Mouse (Mus musculus) ES-E14 (cell line): ENCODE data around the gene Btbd6. TPM values are rescaled to one million over a fixed set of nuclear protein-coding genes. Genes with fewer than 3 reads are reported as not detected.

Experiments used
- DNase-seq: peaks from one replicate; pipeline ENCODE4 v3.0.0-alpha.2; 2013; ENCODE audit warnings: low read depth, low spot score
- H3K27ac ChIP-seq: 2 replicates; pipeline ENCODE4 v1.5.1; 2012; ENCODE audit warnings: low read depth, mild to moderate bottlenecking, low read length, moderate library complexity, mixed read lengths; ENCODE audit not compliant: poor library complexity, insufficient read depth, severe bottlenecking
- H3K36me3 ChIP-seq: 2 replicates; pipeline ENCODE4 v1.6.1; 2012; ENCODE audit warnings: mild to moderate bottlenecking, low read length, moderate library complexity, mixed read lengths; ENCODE audit not compliant: control insufficient read depth, poor library complexity, insufficient read depth, severe bottlenecking
- H3K4me1 ChIP-seq, 2 experiments: fragments of 150-350 bp in 1 of 2; sonication (generic) in 1 of 2; 2 replicates each; pipeline ENCODE4 v1.6.1; 2012; ENCODE audit warnings: low read length in 2 of 2, mild to moderate bottlenecking in 1 of 2, mixed read lengths in 1 of 2; ENCODE audit not compliant: control insufficient read depth in 2 of 2, insufficient read depth in 2 of 2, poor library complexity in 1 of 2
- H3K4me3 ChIP-seq, 2 experiments: fragments of 150-350 bp in 1 of 2; sonication (generic) in 1 of 2; 2 replicates each; pipeline ENCODE4 v1.5.1; 2012; ENCODE audit warnings: low read length in 2 of 2, low read depth in 1 of 2, mild to moderate bottlenecking in 1 of 2, mixed read lengths in 1 of 2; ENCODE audit not compliant: insufficient read depth in 1 of 2, poor library complexity in 1 of 2, severe bottlenecking in 1 of 2
- H3K9ac ChIP-seq: 2 replicates; pipeline ENCODE4 v1.6.1; 2012; ENCODE audit warnings: low read depth, mild to moderate bottlenecking, low read length, mixed read lengths; ENCODE audit not compliant: poor library complexity, insufficient read depth, severe bottlenecking
- H3K9me3 ChIP-seq: fragments of 150-350 bp; sonication (generic); 2 replicates; pipeline ENCODE4 v1.6.1; 2012; ENCODE audit warnings: low read depth, mild to moderate bottlenecking, low read length; ENCODE audit not compliant: control insufficient read depth, insufficient read depth
- CHD2 ChIP-seq: IDR thresholded peaks from 2 replicates; pipeline ENCODE4 v1.6.1; 2014; ENCODE audit warnings: mild to moderate bottlenecking, low read depth, low read length, inconsistent platforms
- HCFC1 ChIP-seq: IDR thresholded peaks from 2 replicates; pipeline ENCODE4 v1.6.1; 2012; ENCODE audit warnings: low read length, inconsistent platforms, borderline replicate concordance; ENCODE audit not compliant: insufficient read depth
- MAFK ChIP-seq: IDR thresholded peaks from 2 replicates; pipeline ENCODE4 v1.6.1; 2014; ENCODE audit warnings: mild to moderate bottlenecking, low read depth, low read length, inconsistent platforms; ENCODE audit not compliant: insufficient read depth
- ZC3H11A ChIP-seq: IDR thresholded peaks from 2 replicates; pipeline ENCODE4 v1.6.1; 2012; ENCODE audit warnings: low read depth, mild to moderate bottlenecking, inconsistent platforms, low read length, borderline replicate concordance
- ZNF384 ChIP-seq: IDR thresholded peaks from 2 replicates; pipeline ENCODE4 v1.6.1; 2012; ENCODE audit warnings: low read depth, low read length, inconsistent platforms
- in situ Hi-C, 2 experiments: fragments of 600-800 bp; cut with MboI; formaldehyde crosslinking; loops; one replicate each; pipeline ENCODE4 v1.15.1; 2025; ENCODE audit warnings: low sequenced_read_pairs in 2 of 2, inconsistent platforms in 1 of 2; ENCODE audit not compliant: unreplicated experiment in 2 of 2
- total RNA-seq: library from RNA; depleted of rRNA; stranded (reverse); fragments of 300-350 nt; gene quantifications from 2 replicates; pipeline ENCODE4 v1.2.3, GENCODE M21; 2012

Gene Btbd6
- total RNA-seq, 1 experiment, result 13.4 TPM

GRCm38 (mm10) chr12:113001133-113001474 lies 24.8 kb downstream of the Btbd6 start:
- Histone ChIP-seq H3K27ac (peak overlapping the region; percentile 63; the same call in 1 of the 2 replicates), H3K9me3 (no peaks in the 10 kb centered on the region), H3K4me3 (peak overlapping the region; percentile 67 to 69), H3K4me1 (peaks cover 4 to 7% of the 10 kb centered on the region in 2 experiments; a peak in 2 of 4 replicates), H3K9ac (peak overlapping the region; percentile 77), H3K36me3 (peaks cover 3% of the 10 kb centered on the region; the same call in 1 of the 2 replicates)
- in situ Hi-C loops, result no loop called here
- TF ChIP-seq HCFC1 (no peak), ZNF384 (no peak), CHD2 (no peak), MAFK (no peak), ZC3H11A (no peak)
- DNase-seq, result no peak

GRCm38 (mm10) chr12:113002667-113003066 lies 26.4 kb downstream of the Btbd6 start:
- H3K27ac ChIP-seq, result no peak overlapping the region
- H3K4me3 ChIP-seq, result no peak overlapping the region
- TF ChIP-seq ZNF384 (peak; percentile 72), MAFK (no peak), HCFC1 (no peak)
- peaks cover 4 to 7% of the 10 kb centered on the region in 2 experiments; a peak in 2 of 4 replicates for H3K4me1 ChIP-seq
- no peaks in the 10 kb centered on the region for H3K36me3 ChIP-seq
- in situ Hi-C loops, result no loop called here
- DNase-seq, result no peak
- H3K9ac ChIP-seq, result no peak overlapping the region
- H3K9me3 ChIP-seq, result no peaks in the 10 kb centered on the region

GRCm38 (mm10) chr12:113004011-113004410 lies 27.7 kb downstream of the Btbd6 start:
- no peak for DNase-seq
- in situ Hi-C loops, result no loop called here
- Histone ChIP-seq H3K4me1 (peaks cover 4 to 5% of the 10 kb centered on the region in 2 experiments; a peak in 2 of 4 replicates), H3K4me3 (no peak overlapping the region), H3K9ac (no peak overlapping the region), H3K27ac (no peak overlapping the region), H3K36me3 (no peaks in the 10 kb centered on the region), H3K9me3 (no peaks in the 10 kb centered on the region)
- no peak for TF ChIP-seq CHD2
- no peak for TF ChIP-seq ZNF384
- TF ChIP-seq ZC3H11A, result no peak
- TF ChIP-seq HCFC1, result no peak
- no peak for TF ChIP-seq MAFK

GRCm38 (mm10) chr12:113004993-113005392 lies 28.7 kb downstream of the Btbd6 start:
- H3K4me3 ChIP-seq, result no peak overlapping the region
- no peak for DNase-seq
- in situ Hi-C loops, result no loop called here
- H3K27ac ChIP-seq, result no peak overlapping the region
- TF ChIP-seq ZC3H11A (no peak), HCFC1 (no peak), ZNF384 (no peak), CHD2 (no peak), MAFK (no peak)
- no peaks in the 10 kb centered on the region for H3K9me3 ChIP-seq
- peaks cover 0 to 4% of the 10 kb centered on the region in 2 experiments; a peak in 1 of 4 replicates for H3K4me1 ChIP-seq
- no peaks in the 10 kb centered on the region for H3K36me3 ChIP-seq
- no peak overlapping the region for H3K9ac ChIP-seq
